Comparison of ENCODE assay signal across 13 mouse cellular contexts in the genomic region with DNA sequence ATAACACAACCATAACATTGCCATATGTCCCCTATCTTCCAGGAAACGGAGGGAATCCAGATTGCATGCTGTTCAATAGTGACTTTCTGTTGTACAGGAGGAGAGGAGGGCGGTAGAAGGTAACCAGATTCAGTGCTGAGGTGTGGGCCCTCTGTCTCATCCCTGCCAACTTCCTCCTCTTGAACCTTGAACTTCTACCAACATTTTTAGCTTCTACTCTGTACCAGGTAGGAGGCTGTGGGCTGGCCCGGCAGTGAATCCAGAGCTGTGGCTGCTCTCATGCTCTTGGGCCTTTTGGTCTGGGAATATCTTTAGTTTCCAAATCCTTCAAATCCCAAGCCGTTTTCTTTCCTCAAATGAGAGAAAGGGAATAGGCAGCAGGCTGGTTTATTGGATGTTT.
DNase-seq lines count a peak whose midpoint lies in the region; ATAC-seq and TF ChIP-seq lines count a peak whose summit lies in the region.
"Had no signal": no experiment of that assay in that cellular context is flagged by ENCODE, and none has a peak within 500 bp of the region (broad histone marks: within the 10 kb centered on the region; RNA-seq: fewer than 3 reads in every experiment).

No protein-coding gene starts in this region.

- no peak overlapping the region for H3K4me2 ChIP-seq in neural tube, embryonic 12.5 days (replicated peaks)
- H3K4me2 ChIP-seq in forebrain, postnatal 0 days (ENCODE audit: low read depth), result no peak overlapping the region; the same call in 1 of the 2 replicates
- no peak overlapping the region for H3K4me2 ChIP-seq in midbrain, embryonic 13.5 days (replicated peaks)

- no peaks in the 10 kb centered on the region for H3K36me3 ChIP-seq in neural tube, embryonic 12.5 days
- H3K36me3 ChIP-seq in forebrain, postnatal 0 days (ENCODE audit: insufficient read depth), result no peaks in the 10 kb centered on the region
- no peaks in the 10 kb centered on the region for H3K36me3 ChIP-seq in midbrain, embryonic 13.5 days
- H3K36me3 ChIP-seq: heart, embryonic 10.5 days had no signal

- no peak overlapping the region for H3K9ac ChIP-seq in neural tube, embryonic 12.5 days
- no peak overlapping the region for H3K9ac ChIP-seq in forebrain, postnatal 0 days
- no peak overlapping the region for H3K9ac ChIP-seq in midbrain, embryonic 13.5 days (replicated peaks)

- H3K27ac ChIP-seq in neural tube, embryonic 12.5 days, result no peak overlapping the region
- peak overlapping the region; percentile 66 for H3K27ac ChIP-seq in forebrain, postnatal 0 days (ENCODE audit: low read depth, low read length)
- peak overlapping the region; percentile 51 for H3K27ac ChIP-seq in midbrain, embryonic 13.5 days
- H3K27ac ChIP-seq: heart, embryonic 10.5 days had no signal

- H3K4me1 ChIP-seq in neural tube, embryonic 12.5 days, result peaks cover 3% of the 10 kb centered on the region; the same call in 1 of the 2 replicates
- peaks cover 17% of the 10 kb centered on the region for H3K4me1 ChIP-seq in forebrain, postnatal 0 days (ENCODE audit: insufficient read depth)
- peaks cover 18% of the 10 kb centered on the region for H3K4me1 ChIP-seq in midbrain, embryonic 13.5 days (replicated peaks)
- H3K4me1 ChIP-seq: heart, embryonic 10.5 days had no signal

- H3K4me3 ChIP-seq in neural tube, embryonic 12.5 days, result no peak overlapping the region
- no peak overlapping the region for H3K4me3 ChIP-seq in forebrain, postnatal 0 days (ENCODE audit: low read depth, low read length)
- H3K4me3 ChIP-seq in midbrain, embryonic 13.5 days (replicated peaks), result no peak overlapping the region
- H3K4me3 ChIP-seq: heart, embryonic 10.5 days had no signal

- DNase-seq in neural tube, embryonic 10.5 days (ENCODE audit: extremely low spot score, low spot score), result no peak
- DNase-seq in forebrain, postnatal 0 days, result no peak
- DNase-seq in frontal cortex, postnatal 10 days (ENCODE audit: low spot score in 2 of 2), result no peak
- DNase-seq in embryo, embryonic 11 days, result no peak
- DNase-seq in cerebellum, postnatal 10 days, result no peak
- DNase-seq: cerebellum, adult 8-10 months; lung, adult 2 months; lung, postnatal 36 days; thymus, adult 18-20 months had no signal

- no peaks in the 10 kb centered on the region for H3K9me3 ChIP-seq in neural tube, embryonic 12.5 days
- no peaks in the 10 kb centered on the region for H3K9me3 ChIP-seq in forebrain, postnatal 0 days (ENCODE audit: low read length)
- no peaks in the 10 kb centered on the region for H3K9me3 ChIP-seq in midbrain, embryonic 13.5 days
- H3K9me3 ChIP-seq: heart, embryonic 10.5 days had no signal

- 0 out of 2 replicates have a peak, but pooled peaks have one; percentile 56 for ATAC-seq in neural tube, embryonic 12.5 days (ENCODE audit: low FRiP score, low read depth)
- ATAC-seq in forebrain, postnatal 0 days, result peak; percentile 17
- ATAC-seq in midbrain, embryonic 13.5 days, result peak; percentile 57; the same call in 1 of the 2 replicates

- whole genome bisulfite sequencing in neural tube, embryonic 12.5 days, result 68% methylated on average over 4 of the region's 4 CpGs
- 54% methylated on average over 4 of the region's 4 CpGs for WGBS in forebrain, postnatal 0 days
- WGBS in midbrain, embryonic 13.5 days, result 53% methylated on average over 4 of the region's 4 CpGs

- H3K27me3 ChIP-seq in neural tube, embryonic 12.5 days (replicated peaks), result no peaks in the 10 kb centered on the region
- no peaks in the 10 kb centered on the region for H3K27me3 ChIP-seq in forebrain, postnatal 0 days (ENCODE audit: insufficient read depth, low read length)
- no peaks in the 10 kb centered on the region for H3K27me3 ChIP-seq in midbrain, embryonic 13.5 days
- H3K27me3 ChIP-seq: Patski had no signal

- no peak for TF ChIP-seq CTCF in forebrain, postnatal 0 days (IDR thresholded peaks at IDR 0.05; ENCODE audit: low read depth)
